Mouse (Mus musculus): ENCODE data around the gene Myo10.

Gene Myo10

GRCm38 (mm10) chr15:25622200-25622866, at the start of gene Myo10:
Myo10 (plus strand) TSS chr15:25622525.
- peak; percentile 100 for DNase-seq

- no peak for DNase-seq
These were observed 49.2 kb upstream of the Myo10 start for GRCm38 (mm10) chr15:25573113-25573512.

GRCm38 (mm10) chr15:25573876-25574601, 48.3 kb upstream of the Myo10 start:
- DNase-seq: no peak

GRCm38 (mm10) chr15:25577327-25578051, 44.8 kb upstream of the Myo10 start:
- no peak for DNase-seq

GRCm38 (mm10) chr15:25578369-25578768, 44.0 kb upstream of the Myo10 start:
- DNase-seq: no peak

DNA sequence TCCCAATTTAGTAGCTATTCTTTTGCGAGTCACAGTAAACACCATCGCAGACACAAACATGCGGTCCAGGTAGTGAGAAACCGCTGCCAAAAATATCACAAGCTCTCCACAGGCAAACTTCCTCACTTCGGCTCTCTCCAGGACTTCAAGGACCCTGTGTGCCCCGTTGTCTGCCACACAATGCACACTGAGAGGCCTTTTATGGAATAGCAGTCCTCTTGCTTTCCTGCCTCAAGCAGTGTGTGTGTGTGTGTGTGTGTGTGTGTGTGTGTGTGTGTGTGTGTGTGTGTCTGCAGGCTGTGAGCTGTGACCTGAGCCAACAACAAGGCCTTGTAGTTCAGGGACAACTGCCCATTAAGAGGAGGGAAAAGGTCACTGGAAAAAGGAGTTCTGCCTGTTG, 41.6 kb upstream of the Myo10 start:
- DNase-seq: no peak

GRCm38 (mm10) chr15:25582055-25582454, 40.3 kb upstream of the Myo10 start:
- DNase-seq: no peak

GRCm38 (mm10) chr15:25583361-25583760, 39.0 kb upstream of the Myo10 start:
- no peak for DNase-seq

DNA sequence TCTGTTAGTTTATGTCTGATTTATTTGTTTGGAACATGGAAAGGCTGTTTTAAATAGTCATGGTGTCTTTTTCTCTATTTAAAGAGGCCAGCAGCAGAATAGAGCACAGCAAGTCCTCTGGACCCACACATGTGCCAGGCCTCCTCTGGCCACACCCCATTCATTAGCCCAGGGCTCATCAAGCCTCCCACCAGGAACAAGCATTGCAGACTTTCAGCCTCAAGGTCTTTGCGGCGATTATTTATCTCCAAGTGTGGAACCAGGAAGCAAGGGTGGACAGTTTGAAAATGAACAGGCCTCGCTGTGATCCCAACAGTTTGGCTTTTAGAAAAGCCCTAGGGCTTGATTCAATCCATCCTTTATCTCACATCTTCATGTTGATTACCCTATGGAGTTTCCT, 35.5 kb upstream of the Myo10 start:
- DNase-seq: no peak

- DNase-seq: no peak
These were observed 34.4 kb upstream of the Myo10 start for GRCm38 (mm10) chr15:25587943-25588342.

- peak; percentile 36 for DNase-seq
These were observed 32.9 kb upstream of the Myo10 start for GRCm38 (mm10) chr15:25589318-25589902.

- no peak for DNase-seq
These were observed 32.4 kb upstream of the Myo10 start for GRCm38 (mm10) chr15:25589916-25590315.

DNA sequence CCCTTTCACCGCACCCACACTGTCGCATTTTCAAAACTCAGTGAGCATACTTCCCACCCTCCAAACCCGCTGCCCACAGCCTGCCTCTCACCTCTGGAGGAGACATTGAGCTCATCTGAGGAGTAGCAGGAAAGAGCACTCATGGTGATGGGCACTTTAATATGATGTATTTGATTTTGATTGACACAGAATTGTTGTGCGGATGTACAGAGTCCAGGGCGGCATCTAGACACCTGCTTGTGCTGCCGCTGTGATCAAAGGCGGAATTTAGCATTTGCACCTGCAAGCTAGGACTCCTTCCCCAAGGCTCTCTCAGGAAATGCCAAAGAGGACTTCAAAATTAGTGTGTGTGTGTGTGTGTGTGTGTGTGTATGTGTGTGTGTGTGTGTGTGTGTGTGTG, 31.4 kb upstream of the Myo10 start:
- no peak for DNase-seq

- DNase-seq: no peak
These were observed 30.4 kb upstream of the Myo10 start for GRCm38 (mm10) chr15:25591964-25592363.

- no peak for DNase-seq
These were observed 28.7 kb upstream of the Myo10 start for GRCm38 (mm10) chr15:25593469-25594150.

- DNase-seq: no peak
These were observed 24.0 kb upstream of the Myo10 start for GRCm38 (mm10) chr15:25598313-25598712.

GRCm38 (mm10) chr15:25602306-25602705, 20.0 kb upstream of the Myo10 start:
- DNase-seq: no peak

GRCm38 (mm10) chr15:25603286-25603685, 19.0 kb upstream of the Myo10 start:
- DNase-seq: no peak

DNA sequence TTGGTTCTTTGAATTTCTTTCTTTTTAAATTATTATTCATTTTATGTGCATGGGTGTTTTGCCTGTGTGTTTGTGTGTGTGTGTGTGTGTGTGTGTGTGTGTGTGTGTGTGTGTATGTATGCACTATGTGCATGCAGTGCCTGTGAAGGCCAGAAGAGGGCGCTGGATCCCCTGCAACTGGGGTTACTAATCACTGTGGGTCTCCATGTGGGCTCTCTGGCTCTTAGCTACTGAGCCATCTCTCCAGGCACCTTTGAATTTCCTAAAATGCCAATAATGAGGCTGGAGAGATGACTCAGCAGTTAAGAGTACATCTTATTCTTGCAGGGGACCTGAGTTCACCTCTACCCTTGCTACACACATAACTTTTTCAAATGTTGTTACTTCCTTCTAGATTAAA, 18.1 kb upstream of the Myo10 start:
- no peak for DNase-seq

- no peak for DNase-seq
These were observed 16.9 kb upstream of the Myo10 start for GRCm38 (mm10) chr15:25605376-25605775.

GRCm38 (mm10) chr15:25608742-25609141, 13.6 kb upstream of the Myo10 start:
- peak; percentile 60 for DNase-seq

DNA sequence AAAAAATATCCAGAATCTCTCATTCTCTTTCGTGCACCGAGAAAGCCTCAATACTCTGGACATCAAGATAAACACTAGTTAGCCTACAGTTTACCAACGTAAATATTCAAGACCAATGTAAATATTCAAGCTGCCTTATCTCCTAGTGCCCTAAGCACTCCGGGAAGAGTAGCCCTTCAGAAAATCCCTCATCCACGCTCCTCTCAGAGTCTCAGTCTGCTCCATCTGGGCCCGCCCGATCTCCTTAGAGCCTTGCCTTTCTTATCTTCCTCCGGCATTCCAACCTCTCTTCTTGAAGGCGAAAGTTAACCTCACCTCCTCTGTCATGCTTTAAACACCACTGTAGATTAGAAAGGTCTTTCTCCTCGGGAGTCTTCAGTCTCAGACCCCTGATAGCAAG, 13.1 kb upstream of the Myo10 start:
- DNase-seq: peak; percentile 26

DNA sequence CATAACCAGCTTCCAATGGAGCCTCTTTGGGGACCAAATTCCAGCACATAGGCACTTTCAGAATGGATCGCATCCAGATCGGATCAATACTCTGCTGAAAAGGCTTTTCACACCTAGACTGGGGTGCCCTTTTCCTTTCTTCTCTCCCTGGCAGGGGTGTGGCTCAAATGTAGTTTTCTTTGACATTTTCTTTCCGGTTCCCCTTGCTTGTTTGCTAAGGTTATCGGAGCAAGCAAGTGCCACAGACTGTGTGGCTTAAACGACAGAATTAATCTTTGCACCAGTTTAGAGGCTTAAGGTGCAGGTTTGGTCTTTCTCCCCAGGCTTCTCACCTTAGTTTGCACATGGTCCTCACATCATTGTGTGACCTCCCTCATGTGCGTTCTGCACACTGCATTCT, 11.1 kb upstream of the Myo10 start:
- DNase-seq: no peak
